Mouse (Mus musculus): ENCODE data around the gene Tmem213.

- TF ChIP-seq POLR2A (IDR thresholded peaks at IDR 0.05; ENCODE audit: low read depth, low read length) = no peak
- TF ChIP-seq CTCF (IDR thresholded peaks at IDR 0.05; ENCODE audit: extremely low read depth, insufficient read length, insufficient replicate concordance, low read depth, low read length) = no peak
Observed at GRCm38 (mm10) chr6:38072137-38072796, 36.8 kb upstream of the Tmem213 start.

All from small intestine, adult 2 months (tissue).